Mouse (Mus musculus) bone marrow, adult 2 months (tissue): ENCODE data around the gene Gm3127. TPM values are rescaled to one million over a fixed set of nuclear protein-coding genes. Genes with fewer than 3 reads are reported as not detected.
"Not testable (repeated sequence)": the region's sequence is repeated elsewhere in the genome, so short reads cannot be mapped to it uniquely, and the experiment has no call there.

Experiments used
- H3K27ac ChIP-seq: fragments of 200-500 bp; 2 replicates; pipeline ENCODE4 v1.5.1; 2012; ENCODE audit warnings: low read depth, mild to moderate bottlenecking, control low read depth, inconsistent platforms, low read length; ENCODE audit not compliant: control insufficient read depth, poor library complexity, insufficient read depth
- H3K4me1 ChIP-seq: fragments of 200-500 bp; 2 replicates; pipeline ENCODE4 v1.6.1; 2011; ENCODE audit warnings: low read length; ENCODE audit not compliant: control insufficient read depth, insufficient read depth
- H3K4me3 ChIP-seq: fragments of 200-500 bp; replicated peaks from 2 replicates; pipeline ENCODE3; 2011; ENCODE audit warnings: mild to moderate bottlenecking, low read depth, low read length, control low read depth; ENCODE audit not compliant: control insufficient read depth
- WGBS: fragments of 180-500 bp; shearing (Covaris S2); methylation state at CpG from one replicate; pipeline ENCODE4 v1.1.7; 2018; 5-methylcytosine and 5-hydroxymethylcytosine counted together
- polyA plus RNA-seq: library from polyadenylated mRNA; stranded (reverse); fragments of >200 nt; gene quantifications from 2 replicates; pipeline ENCODE4 v1.2.4, GENCODE M21; 2011; ENCODE audit warnings: low replicate concordance; ENCODE audit not compliant: missing spikeins, insufficient read depth, insufficient read length

Gm3127 gene
- polyA plus RNA-seq = not detected in 2 replicates

DNA sequence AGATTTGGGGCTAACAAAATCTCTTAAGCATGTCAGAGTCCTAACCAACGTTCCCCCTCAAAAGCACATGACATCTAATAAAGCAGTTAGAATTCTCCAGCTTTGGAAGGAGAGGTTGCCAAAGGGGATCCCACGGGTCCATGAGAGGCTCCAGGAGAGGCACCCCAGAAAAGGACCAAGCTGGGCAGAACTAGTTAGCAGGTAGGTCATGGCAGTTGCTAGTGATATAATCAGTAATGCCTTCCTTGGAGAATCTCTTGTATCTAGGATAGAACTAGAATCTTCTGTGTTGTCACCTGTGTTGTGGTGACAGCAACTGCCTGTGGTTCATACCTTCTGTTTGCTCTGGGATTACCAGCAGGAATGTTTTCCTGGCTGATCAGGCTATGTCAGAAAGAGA lies at the start of gene Gm3127:
TSS of gene Gm3127 (plus strand) at position 301 of the 400 bp plus-strand sequence.
- not testable (repeated sequence) for H3K27ac ChIP-seq, H3K4me3 ChIP-seq, H3K4me1 ChIP-seq
- 50% methylated on average over 1 of the region's 2 CpGs for WGBS

DNA sequence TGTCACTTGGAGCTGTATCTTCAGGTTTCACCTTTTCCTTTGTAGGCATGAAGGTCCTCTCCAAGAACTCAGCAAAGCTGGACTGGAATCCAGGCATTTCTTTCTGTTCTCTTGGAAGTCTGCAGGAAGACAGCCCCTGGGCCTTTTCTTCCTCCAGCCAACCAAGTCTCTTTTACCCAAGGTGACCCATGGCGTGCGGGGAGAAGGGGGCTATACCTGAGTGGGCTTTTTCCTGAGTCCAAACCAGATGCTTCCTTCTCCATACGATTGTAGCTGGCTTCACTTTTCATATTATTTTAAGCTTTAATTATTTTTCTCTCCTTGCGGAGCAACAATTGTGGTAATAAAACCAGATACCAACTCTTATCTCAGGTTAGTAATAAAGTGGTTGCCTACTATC lies 23.2 kb upstream of the Gm3127 start:
- not testable (repeated sequence) for H3K4me1 ChIP-seq, H3K27ac ChIP-seq, H3K4me3 ChIP-seq
- 88% methylated on average over 4 of the region's 4 CpGs for WGBS

DNA sequence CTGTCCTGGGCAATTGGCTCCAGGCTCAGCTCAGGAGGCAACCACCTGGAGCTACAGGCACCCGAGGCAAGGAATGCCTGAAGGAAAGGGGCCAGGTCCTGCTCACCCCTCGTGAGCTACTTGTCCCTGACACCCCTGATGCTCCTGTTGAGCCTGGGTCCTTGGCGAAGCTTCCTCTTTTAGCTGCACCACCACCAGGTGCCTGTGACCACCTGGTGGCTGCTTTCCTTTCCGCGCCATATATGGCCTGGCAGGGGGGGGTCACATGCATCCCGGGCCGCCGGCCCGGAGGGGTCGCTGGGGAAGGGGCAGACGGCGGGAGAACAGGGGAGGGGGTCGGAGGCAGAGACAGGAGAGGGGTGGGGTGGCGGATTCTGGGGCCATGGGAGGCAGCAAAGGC lies 17.2 kb downstream of the Gm3127 start:
- H3K27ac ChIP-seq, H3K4me3 ChIP-seq, H3K4me1 ChIP-seq: not testable (repeated sequence)
- WGBS = 14% methylated on average over 13 of the region's 14 CpGs

DNA sequence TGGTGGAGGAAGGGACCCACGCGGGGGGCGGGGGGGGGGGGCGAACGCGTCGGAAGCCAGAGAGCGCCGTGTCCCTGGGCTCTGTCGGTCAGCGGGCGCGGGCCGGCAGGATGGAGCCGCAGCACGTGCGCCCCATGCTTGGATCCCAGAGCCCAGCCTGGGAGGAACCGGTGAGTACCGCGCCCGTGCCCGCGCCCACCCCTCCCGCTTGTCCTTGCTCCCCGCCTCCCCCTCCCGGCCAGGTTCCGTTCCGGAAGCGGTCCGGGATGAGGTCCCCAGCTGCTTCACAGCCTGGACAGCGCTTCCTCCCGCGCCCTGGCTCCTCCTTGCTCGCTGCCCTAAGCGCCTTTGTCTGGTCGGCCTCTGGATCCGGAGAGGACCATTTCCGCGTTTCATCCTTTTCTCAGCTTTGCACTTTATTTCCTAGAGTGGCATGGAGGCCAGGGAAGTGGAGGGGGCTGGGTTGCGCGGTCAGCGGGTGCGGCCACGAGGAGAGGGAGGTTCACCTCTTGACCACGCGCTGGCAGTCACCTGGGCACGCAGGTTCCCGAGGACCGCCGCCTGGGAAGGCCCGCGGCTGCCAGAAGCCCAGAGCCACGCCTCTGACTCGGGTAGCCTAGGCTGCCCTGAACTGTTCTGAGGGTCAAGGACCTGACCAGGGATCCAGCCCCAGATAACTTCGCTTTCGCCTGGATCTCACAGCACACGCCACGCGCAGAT lies 17.8 kb downstream of the Gm3127 start, which contains the start of gene Gm2974:
TSS of gene Gm2974 (plus strand) at position 86 of the 720 bp plus-strand sequence.
- not testable (repeated sequence) for H3K27ac ChIP-seq, H3K4me3 ChIP-seq, H3K4me1 ChIP-seq
- WGBS = 16% methylated on average over 47 of the region's 59 CpGs

DNA sequence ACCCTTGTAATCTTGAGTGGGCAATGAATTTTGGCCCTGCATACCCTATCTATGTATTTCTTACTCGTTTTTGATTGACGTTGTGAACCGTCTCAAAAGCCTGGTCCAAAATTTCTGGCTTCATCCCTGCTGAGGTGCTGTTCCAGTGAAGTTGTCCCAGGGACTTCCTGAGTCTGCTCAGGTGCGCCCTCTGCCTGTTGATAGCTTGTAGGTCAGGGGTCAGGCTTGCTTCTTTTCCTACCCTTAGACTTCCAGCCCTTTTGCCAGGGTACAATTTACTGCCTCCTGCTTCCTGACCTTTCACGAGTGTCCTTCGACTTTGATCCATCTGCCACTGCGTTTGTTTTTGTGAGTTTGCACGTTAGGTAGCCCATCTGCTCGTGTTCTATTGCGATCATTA lies 18.5 kb downstream of the Gm3127 start:
- not testable (repeated sequence) for H3K27ac ChIP-seq, H3K4me1 ChIP-seq, H3K4me3 ChIP-seq
- 18% methylated on average over 7 of the region's 10 CpGs for WGBS

Other genes with a start within 250 kb of the Gm3127 start
- not detected in 2 replicates for gene Gm3029, start 233.3 kb upstream of the Gm3127 start, polyA plus RNA-seq
- not detected in 2 replicates for gene Gm3095, start 201.5 kb upstream of the Gm3127 start, polyA plus RNA-seq
- gene Gm3099, start 166.6 kb upstream of the Gm3127 start, polyA plus RNA-seq = not detected in 2 replicates
- not detected in 2 replicates for gene Gm5796, start 141.1 kb upstream of the Gm3127 start, polyA plus RNA-seq
- gene Gm3115, start 80.9 kb upstream of the Gm3127 start, polyA plus RNA-seq = not detected in 2 replicates
- gene Gm8108, start 54.5 kb upstream of the Gm3127 start, polyA plus RNA-seq = not detected in 2 replicates
- gene Gm2974, start 17.5 kb downstream of the Gm3127 start, polyA plus RNA-seq = not detected in 2 replicates
- gene Gm3138, start 84.6 kb downstream of the Gm3127 start, polyA plus RNA-seq = not detected in 2 replicates
- not detected in 2 replicates for gene Gm3149, start 152.3 kb downstream of the Gm3127 start, polyA plus RNA-seq
- not detected in 2 replicates for gene 2610042L04Rik, start 169.7 kb downstream of the Gm3127 start, polyA plus RNA-seq
- not detected in 2 replicates for gene Gm3159, start 232.5 kb downstream of the Gm3127 start, polyA plus RNA-seq